Mouse (Mus musculus) heart, adult 8-10 months (tissue): ENCODE measurements around the gene Sdsl. TPM values are rescaled to one million over a fixed set of nuclear protein-coding genes. Genes with fewer than 3 reads are reported as not detected.
"Not testable (repeated sequence)": the region's sequence is repeated elsewhere in the genome, so short reads cannot be mapped to it uniquely, and the experiment has no call there.

Source experiments
- DNase-seq: peaks from one replicate; pipeline ENCODE4 v3.0.0; 2022; ENCODE audit warnings: low spot score
- total RNA-seq, 4 experiments: library from RNA; stranded (reverse); gene quantifications; 2 replicates each; pipeline ENCODE4 v1.2.4; 2022

The Sdsl gene
- 10 to 100 TPM in 1 of 4 experiments, 1 to 10 TPM in 3; 8.6 to 11.4 (median 9.5) TPM for total RNA-seq

DNA sequence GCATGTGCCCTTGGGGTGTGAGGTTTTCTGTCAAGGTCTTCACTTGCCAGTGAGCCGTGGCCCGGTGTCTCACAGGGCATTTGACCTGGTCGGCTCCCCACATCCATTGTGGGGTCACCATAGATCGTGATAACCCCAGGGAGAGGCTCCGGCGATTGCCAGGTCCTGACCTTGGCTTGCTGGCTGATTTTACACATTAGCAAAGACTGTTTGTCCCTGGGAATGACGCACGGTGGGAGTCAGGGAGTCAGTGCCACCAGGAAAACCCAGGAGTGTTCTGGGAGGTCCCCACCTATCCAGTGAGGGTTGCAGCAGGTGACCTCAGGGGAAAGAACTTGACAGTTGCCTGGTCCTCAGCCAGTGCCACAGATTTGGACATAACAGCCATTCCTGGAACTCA is at the start of gene Sdsl:
Gene Sdsl, minus strand, starts transcription at position 41 of the 400 bp plus-strand sequence.
- no peak for DNase-seq

DNA sequence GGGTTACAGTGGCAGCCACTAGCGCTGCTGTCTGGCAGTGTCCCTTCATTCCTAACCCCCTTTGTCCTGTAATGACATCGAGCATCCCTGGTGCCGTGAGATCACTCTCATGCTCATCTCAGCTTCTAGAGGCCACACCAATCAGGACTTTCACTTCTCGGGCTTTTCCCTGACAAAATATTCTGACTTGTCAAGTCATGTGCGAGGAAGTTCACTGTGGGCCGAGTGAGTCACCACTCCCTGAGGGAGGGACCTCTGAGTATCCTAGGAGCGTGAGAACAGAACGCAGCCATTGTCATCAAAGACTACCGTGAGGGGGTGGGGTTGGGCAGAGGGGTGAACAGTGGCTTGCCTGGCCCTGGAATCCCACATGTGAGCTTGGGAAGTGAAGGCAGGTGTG is 44.9 kb upstream of the Sdsl start:
- DNase-seq = peak; percentile 80

DNA sequence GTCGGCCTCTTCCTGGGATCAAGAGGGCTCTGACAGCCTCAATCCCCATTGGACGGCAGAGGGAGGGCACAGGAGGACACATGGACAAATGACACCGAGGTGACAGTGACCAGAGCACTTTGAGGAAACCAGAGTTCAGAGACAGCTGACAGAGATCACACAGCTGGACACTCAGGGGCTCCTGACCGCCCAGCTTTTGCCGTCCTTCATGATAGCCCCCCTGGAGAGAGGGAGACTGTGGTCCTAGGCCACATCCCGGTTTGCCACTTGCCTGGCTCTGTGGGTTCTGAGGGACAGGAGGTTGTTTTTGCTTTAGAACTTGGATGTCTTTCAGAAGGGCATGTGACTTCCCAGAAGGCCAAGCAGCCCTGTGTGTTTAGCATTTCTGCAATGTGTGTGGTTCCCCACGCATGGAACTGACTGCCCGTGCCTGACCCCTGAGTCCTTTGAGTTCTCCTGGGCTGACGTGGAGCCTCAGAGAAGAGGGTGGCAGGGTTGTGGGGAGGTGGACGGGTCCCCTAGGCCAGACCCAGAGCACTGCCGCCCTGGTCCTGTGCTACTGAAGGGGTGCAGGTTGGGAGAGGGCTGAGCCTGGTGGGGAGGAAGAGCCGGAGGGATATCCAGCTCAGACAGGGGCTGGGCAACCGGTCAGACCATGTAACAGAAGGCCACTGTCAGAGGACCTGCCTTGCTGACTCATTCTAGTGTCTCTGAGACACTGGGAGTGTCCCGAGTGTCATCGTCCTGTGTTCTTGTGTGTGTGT is 43.8 kb upstream of the Sdsl start:
- DNase-seq = peak; percentile 64

DNA sequence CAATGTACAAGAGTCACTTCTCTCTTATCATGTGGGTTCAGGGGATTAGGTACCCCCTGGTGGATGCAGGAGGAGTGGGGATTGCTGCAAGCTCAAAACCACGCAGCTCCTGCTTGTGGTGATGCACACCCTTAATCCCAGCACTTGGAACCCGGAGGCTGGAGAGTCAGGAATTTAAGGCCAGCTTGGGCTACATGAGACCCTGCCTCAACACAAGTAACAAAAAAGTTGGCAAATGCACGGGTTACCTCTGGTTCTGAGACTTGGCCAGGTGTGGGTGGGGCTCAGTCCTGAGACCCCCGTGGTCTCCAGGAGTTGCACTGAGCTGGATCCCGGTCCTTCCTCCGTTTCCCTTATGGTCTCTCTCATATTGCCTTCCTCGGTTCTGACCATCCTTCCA is 42.8 kb upstream of the Sdsl start:
- DNase-seq = no peak

DNA sequence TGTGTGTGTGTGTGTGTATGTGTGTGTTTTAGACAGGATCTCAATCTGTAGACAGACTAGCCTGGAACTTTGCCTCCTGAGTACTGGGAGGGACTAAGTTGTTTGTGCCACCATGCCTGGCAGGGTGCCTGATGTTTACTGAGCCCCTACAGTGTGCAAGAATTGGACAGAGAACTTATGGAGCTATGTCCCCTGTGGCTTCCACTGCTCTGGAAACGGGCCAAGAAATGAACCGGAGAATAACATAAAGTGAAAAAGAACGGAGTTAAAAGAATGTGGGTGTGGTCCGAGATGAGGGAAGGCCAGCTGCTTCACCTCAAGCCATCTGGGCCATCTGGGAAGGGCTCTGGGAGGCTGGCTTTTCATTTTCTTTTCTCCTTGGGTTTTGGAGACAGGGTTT is 42.1 kb upstream of the Sdsl start:
- DNase-seq = no peak

DNA sequence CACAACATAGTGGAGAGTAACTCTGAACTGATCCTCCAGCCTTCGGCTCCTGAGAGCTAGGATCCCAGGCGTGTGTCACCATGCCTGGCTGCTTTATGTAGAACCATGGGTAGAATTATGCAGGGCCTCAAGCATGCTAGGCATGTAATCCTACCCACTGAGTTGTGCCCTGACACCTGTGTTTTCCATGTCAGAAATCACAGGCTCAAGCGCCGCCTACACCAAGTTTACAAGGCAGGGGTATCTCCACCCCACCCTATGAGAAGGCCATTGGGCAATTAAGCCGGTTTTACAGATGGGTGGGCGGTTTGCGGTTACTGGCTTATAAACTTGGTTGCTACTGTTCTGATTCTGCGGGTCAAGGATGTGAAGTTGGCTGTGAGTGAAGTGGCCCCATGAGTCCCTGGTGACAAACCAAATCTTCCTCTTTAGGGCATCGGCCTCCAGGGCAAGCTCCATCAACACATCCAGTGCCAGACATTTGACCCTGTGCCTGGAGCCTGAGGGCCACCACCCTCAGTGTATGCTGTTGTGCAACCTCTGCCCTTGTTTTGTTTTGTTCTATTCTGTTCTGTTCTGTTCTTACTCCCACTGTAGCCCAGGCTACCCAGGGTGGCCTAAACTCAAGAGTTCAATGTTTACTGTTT is 41.5 kb upstream of the Sdsl start:
- DNase-seq = no peak

DNA sequence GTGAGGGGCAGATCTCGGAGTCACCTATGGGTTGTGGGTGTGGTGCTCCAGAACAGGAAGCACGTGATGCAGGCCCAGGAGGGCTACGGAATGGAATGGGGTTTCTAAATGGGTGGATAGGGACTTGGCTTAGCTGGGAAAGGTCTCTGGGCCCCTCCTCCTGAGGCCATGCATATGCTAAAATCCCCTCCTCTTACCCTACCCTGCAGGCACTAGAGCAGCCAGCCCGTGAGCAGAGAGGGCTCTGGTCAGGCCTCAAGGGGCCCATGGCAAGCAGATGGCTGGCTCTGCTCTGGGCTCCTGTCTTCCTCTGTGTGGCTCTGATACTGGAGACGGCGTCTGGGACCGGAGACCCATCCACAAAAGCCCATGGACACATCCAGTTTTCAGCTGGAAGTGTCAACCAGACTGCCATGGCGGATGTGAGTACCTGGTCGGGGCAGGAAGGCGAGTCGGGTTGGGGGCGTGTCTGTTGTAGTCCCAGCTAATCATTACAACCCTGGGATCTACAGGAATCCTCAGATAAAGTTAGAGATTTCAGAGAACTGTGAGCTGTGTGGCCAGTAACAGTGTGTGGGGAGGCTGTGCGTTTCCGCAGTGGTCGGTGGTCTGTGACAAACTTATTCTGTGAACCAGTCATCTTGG is 40.4 kb upstream of the Sdsl start:
- no peak for DNase-seq

DNA sequence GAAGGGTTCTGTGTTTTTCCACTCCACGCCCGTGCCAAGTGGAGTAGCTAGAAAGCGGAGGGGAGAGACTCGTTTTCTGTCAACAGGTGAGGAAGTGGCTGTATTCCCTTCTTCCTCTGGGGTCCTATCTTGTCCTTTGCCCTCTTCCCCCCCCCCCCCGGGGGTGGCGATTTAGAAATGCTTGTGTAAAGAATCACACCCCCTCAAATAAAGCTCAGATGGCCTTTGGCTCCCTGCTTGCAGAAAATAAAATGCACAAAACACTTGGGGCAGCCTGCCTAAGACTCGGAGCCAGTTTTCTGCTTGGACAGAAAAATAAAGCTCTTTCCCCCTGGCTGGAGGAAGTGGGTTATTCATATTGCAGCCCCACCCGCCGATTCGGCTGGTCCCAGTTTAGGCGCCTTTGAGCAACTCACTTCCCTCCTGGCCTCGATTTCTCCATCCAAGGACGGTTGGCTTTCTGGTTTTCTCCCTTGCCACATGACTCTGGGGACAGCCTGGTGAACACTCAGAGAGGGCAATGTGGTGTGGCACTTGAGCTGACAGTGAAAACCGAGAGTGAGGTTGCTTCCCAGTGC is 39.1 kb upstream of the Sdsl start:
- DNase-seq = peak; percentile 55

DNA sequence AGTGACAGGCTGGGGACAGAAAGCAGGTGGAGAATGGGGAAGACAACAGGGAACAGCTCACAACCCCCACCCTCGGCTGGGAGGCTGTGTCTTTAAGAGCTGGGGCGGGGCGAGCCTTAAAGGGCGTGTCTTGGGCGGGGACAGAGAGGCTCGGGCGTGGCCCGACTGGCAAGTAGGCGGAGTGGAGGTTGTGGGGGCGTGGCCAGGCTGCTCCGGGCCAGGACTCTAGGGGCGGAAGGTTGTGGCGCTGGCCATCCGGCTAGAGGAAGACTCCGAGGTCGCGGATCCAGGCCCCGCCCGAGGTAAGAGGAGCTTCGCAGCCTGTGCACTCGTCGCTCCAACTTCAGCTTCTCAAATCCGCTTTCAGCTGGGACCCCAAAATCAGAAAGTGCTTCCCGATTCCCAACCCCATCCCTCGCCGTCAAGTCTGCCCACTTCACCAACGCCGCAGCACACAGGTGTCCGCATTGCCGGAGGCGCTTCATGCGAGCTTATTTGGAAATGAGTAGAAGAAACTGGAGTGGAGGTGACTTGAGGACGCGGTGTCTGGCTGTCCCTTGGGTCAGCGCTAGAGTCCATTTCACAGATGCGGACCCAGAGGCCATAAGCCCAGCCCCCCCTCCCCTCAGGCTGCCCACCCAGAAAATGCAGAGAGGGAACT is 38.5 kb upstream of the Sdsl start, which contains the start of gene Slc8b1:
Gene Slc8b1, plus strand, starts transcription at position 187 of the 661 bp plus-strand sequence.
- DNase-seq = peak; percentile 97

DNA sequence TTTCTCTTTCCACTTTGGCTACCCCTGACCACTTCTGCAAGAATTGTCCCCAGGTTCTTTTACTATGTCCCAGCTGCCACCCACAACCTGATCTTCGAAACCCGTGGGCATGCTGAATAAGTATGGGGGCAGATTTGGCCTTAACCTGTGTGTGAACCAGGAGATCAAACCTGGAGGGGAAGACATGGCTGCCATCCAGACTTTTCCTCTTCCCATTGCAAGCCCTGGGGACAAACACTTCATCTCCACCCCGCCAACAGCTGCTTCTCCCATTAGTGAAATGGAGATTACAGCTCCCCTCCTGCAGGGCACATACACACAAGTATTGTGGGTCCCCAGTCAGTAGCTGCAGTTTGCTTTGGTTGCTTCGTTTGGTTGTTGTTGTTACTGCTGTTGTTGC is 34.7 kb upstream of the Sdsl start:
- DNase-seq = no peak

DNA sequence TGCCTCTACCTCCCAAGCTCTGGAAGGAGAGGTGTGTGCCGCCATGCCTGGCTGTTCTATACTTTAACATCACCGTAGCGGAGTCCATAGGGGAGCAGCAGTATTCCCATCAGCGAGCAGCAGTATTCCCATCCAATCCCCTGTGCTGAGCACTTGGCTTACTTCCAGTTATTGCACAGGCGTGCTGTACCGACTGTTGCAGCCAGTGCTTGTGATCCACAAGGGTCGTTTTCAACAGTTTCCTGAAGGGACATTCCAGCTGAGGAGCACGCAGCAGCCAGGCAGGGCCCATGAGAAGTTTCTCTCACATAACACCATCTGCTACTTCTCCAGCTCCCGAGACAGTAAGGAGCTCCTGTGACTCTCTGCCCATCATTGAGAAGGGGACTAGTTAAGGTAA is 33.9 kb upstream of the Sdsl start:
- no peak for DNase-seq

DNA sequence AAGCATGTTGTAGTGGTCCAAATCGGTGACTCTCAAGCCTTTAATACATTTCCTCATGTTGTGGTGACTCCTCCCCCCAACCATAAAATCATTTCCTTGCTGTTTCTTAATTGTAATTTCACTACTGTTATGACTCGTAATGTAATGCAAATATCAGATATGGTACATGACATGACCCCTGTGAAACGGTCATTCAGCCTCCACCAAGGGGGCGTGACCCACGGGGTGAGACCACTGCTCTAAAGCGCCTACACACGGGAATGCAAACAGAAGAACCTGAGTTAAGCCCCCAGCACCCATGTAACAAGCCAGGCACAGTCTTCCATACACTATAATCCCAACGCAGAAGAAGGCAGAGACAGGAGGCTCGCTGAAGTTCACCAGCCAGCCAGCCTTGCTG is 33.2 kb upstream of the Sdsl start:
- DNase-seq = no peak

DNA sequence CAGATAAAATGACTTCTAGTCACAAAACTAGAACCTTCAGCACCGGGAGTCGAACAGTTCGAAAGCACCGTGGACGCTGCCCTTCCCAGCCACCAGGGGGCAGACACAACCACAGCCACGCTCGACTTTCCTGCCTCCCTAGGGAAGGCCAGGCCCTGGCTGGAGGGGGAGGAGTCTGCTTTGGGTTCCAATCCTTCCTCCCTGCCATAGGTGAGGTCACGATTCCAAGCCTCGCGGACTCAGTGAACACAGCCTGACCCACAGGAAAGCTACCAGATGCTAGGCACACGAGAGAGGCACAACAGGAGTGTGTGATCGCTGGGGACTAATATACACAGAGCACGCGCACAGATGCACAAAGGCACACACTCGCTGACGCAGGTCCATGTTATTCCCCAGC is 32.8 kb upstream of the Sdsl start:
- DNase-seq = peak; percentile 87

DNA sequence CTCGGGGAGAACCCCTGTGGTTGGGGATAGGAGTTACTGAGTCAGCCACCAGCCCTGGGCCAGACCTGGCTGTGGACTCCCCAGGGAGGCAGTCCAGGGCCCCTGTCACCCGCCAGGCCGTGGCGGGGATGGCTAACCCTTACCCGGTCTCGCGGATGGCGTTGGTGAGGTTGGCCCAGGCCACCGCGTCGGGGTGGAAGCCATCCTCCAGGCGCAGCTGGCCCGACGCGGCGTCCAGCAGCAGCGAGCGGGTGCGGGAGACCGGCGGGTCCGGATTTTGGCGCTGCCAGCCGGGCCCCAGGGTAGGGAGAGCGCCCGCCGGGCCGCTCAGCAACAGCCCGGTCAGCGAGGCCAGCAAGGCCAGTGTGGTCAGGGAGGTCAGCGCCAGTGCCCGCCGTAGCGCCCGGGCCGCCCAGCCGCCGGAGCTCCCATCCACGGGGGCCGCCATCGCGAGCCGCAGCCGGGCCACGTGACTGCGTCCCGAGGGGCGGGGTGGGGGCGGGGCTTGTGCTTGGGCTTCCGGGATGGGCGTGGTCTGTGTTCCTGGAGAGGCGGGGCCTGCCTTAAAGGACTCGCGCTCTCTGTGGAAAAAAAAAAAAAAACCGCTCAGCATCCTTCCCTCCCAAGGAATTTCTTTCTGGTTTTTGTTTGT is 30.7 kb upstream of the Sdsl start, which contains the start of gene Plbd2:
Gene Plbd2, minus strand, starts transcription at position 482 of the 652 bp plus-strand sequence.
- peak; percentile 66 for DNase-seq

DNA sequence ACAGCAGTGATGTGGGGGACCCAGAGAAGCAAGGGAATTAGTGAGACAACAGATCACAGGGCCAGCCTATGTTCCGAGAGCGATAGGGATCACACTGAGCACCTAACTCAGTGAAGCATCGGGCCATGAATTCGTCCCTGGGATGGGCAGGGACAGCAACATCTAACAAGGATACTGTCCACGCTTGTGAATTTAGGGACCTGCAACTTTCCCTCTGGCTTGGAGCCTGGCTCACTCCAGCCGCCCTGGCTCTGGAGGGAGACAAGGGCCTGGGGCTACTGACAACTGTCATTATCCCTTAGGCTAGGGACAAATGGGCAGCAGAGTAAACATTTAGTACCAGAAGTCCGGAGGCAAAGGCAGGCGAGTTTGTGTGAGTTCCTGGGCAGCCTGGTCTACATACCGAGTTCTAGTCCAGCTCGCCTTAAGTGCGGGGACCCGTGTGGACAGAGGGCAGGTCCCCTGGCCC is 30.1 kb upstream of the Sdsl start:
- DNase-seq = no peak

DNA sequence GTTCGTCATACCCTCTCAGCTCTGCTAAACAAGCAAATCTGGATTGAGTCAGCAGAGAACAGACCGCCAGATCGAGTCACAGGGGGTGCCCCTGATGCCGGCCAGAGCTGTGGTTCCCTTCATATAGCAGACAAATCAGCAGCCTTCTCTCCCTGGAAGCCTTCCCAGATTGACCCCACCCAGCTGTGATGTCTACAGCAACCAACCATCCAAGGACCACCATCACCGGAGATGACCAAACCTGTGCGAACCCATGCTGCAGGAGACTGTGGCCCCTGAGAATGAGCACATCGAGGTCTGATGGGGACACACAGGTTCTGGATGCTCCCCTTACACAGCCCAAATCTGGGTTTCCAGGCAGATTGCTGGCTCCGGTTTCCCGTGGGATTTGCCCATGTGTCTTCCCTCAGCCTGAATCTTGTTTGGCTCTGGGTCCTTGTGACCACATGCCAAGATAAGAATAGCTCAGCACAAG is 29.6 kb upstream of the Sdsl start:
- DNase-seq = no peak

DNA sequence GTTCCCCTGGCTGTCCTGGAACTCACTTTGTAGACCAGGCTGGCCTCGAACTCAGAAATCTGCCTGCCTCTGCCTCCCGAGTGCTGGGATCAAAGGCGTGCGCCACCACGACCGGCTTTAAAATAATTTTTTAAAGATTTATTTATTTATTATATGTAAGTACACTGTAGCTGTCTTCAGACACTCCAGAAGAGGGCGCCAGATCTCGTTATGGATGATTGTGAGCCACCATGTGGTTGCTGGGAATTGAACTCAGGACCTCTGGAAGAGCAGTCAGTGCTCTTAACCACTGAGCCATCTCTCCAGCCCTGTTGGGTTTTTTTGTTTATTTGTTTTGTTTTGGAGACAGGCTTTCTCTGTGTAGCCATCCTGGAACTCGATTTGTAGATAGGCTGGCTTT is 28.0 kb upstream of the Sdsl start:
- DNase-seq = not testable (repeated sequence)

DNA sequence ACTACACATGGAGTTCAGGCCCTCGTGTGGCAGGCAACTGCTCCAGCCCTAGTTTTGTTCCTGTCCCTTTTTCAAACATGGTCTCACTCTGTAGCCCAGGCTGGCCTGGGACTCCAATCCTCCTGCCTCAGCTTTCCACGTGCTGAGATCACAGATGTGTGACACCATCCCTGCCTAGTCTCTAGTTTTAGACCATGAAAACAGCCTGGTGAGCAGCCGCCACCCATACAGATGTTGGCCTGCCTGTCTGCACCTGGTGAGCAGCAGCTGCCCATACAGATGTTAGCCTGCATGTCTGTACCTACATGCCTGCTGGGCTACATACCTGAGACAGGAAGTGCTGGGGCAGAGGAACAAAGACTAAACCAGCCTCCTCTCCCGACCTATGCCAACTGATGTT is 26.6 kb upstream of the Sdsl start:
- DNase-seq = no peak

DNA sequence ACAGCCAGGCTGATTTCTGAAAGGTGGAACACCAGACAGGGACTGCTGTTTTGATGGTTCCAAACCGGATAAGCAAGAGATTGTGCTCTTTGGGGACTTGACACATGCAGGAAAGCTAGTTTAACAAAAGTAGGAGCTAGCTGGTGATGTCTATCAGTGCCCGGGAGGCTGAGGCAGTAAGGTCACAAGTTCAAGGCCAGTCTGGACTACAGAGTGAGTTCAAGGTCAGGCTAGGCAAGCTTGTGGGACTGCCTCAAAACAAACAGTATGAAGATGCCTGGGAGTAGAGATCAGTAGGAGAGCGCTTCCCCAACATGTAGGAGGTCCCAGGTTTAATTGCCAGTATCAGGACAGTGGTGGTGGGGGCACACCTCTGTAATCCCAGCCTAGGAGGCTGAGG is 24.5 kb upstream of the Sdsl start:
- no peak for DNase-seq

DNA sequence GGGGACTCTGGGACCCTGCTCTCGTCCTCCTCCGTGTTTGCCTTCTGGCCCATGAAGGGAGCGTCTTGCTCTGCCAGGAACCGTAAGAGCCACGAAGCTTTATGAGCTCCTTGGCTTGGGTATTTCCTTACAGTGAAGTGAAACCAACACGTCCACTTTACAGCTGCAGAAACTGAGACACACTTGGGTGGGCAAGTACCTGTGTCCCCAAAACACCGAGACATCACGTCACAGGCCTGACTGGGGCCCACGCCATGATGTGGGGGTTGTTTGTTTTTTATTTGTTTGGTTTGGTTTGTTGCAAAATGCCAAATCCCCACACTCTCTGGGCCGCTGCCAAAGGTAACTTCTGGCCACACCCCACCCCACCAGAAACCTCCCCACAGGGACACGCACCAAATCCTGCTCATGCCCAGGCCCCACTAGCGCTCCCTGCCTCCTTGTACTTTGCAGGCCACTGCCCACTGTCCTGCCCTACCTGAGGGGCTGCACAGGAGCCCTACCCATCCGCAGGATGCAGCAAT is 23.2 kb upstream of the Sdsl start:
- DNase-seq = no peak
